Mouse (Mus musculus): ENCODE measurements around the gene Glyctk.

DNA sequence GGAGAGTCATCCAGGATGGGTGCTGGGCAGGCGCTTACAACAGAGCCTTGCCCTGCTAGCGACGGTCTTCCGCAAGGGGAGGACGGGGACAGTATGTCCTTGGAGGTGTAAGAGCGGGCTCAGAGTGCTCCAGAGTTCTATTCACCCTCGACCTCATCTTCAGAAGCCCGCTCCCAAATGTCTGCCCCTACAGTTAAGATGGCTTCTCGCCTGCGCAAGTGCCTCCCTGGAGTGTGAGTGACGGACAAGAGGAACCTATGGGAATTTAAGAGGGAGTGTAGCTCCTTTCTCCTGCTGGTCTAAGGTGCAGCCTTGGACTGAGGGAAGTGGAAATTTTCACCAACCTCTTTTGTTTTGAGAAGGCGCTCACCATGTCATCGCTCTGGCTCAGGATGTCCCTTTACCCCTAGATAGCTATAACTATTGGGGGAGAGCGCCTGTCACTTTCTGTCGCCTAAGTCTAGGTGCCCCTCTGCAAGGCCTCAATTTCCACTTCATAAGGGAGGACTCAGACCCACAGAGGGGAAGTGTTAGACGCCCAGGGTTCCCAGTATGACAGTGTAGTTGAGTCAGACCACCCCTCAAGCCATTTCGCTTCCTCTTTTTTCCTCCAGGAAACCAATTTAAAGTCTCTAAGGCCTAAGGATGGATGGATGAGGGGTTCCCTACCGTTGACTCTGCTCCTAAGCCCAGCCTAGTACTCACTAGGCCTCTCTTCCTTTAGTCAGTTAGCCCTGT is 41.8 kb upstream of the Glyctk start, which contains the start of gene Ppm1m:
- TF ChIP-seq CTCF (IDR thresholded peaks at IDR 0.05; ENCODE audit: borderline replicate concordance, insufficient read depth, low read depth, low read length) (no peak), POLR2A (IDR thresholded peaks at IDR 0.05; ENCODE audit: borderline replicate concordance, insufficient read depth, low read length) (no peak)

All from cerebellum, adult 2 months (tissue).